Mouse (Mus musculus): ENCODE data around the gene Ide. TPM values are rescaled to one million over a fixed set of nuclear protein-coding genes. Genes with fewer than 3 reads are reported as not detected.

Ide gene
- polyA plus RNA-seq, 1 experiment from 2014 or later = 83.2 TPM

- WGBS = 91% methylated on average over 5 of the region's 5 CpGs
- no peak overlapping the region for H3K4me3 ChIP-seq (ENCODE audit: control insufficient read depth in 1 of 2, insufficient read depth in 1 of 2, low read depth in 1 of 2, low read length in 2 of 2)
- no peak overlapping the region for H3K9ac ChIP-seq (ENCODE audit: low read length)
- no peaks in the 10 kb centered on the region for H3K9me3 ChIP-seq (ENCODE audit: control insufficient read depth, low read length)
- H3K36me3 ChIP-seq (ENCODE audit: control insufficient read depth, insufficient read depth, low read length) = no peaks in the 10 kb centered on the region
- no peak overlapping the region for H3K27ac ChIP-seq (replicated peaks in 1 of 2; ENCODE audit: control insufficient read depth in 1 of 2, insufficient read depth in 1 of 2, low read depth in 2 of 2, low read length in 2 of 2)
- 0 out of 4 replicates have a peak, but pooled peaks cover 0 to 5% of the 10 kb centered on the region in 2 experiments for H3K4me1 ChIP-seq (ENCODE audit: control insufficient read depth in 2 of 2, insufficient read depth in 2 of 2, low read length in 2 of 2)
- ATAC-seq (ENCODE audit: insufficient number of reproducible peaks, insufficient read depth, low FRiP score, low read depth) = no peak
- H3K4me2 ChIP-seq (ENCODE audit: low read length) = no peak overlapping the region
- no peaks in the 10 kb centered on the region for H3K27me3 ChIP-seq (ENCODE audit: control insufficient read depth, insufficient read depth, low read length)
These were observed 32.7 kb upstream of the Ide start for GRCm38 (mm10) chr19:37370356-37370755.

GRCm38 (mm10) chr19:37369921-37370320, 32.3 kb upstream of the Ide start:
- 75% methylated on average over 4 of the region's 4 CpGs for WGBS
- Histone ChIP-seq H3K4me1 (ENCODE audit: control insufficient read depth in 2 of 2, insufficient read depth in 2 of 2, low read length in 2 of 2) (0 out of 4 replicates have a peak, but pooled peaks cover 0 to under 1% of the 10 kb centered on the region in 2 experiments), H3K36me3 (ENCODE audit: control insufficient read depth, insufficient read depth, low read length) (no peaks in the 10 kb centered on the region), H3K9ac (ENCODE audit: low read length) (no peak overlapping the region), H3K4me2 (ENCODE audit: low read length) (no peak overlapping the region), H3K4me3 (ENCODE audit: control insufficient read depth in 1 of 2, insufficient read depth in 1 of 2, low read depth in 1 of 2, low read length in 2 of 2) (no peak overlapping the region), H3K9me3 (ENCODE audit: control insufficient read depth, low read length) (no peaks in the 10 kb centered on the region), H3K27me3 (ENCODE audit: control insufficient read depth, insufficient read depth, low read length) (no peaks in the 10 kb centered on the region), H3K27ac (replicated peaks in 1 of 2; ENCODE audit: control insufficient read depth in 1 of 2, insufficient read depth in 1 of 2, low read depth in 2 of 2, low read length in 2 of 2) (no peak overlapping the region)
- no peak for ATAC-seq (ENCODE audit: insufficient number of reproducible peaks, insufficient read depth, low FRiP score, low read depth)

- 71% methylated on average over 1 of the region's 1 CpGs for whole genome bisulfite sequencing
- no peak overlapping the region for H3K4me3 ChIP-seq (ENCODE audit: control insufficient read depth in 1 of 2, insufficient read depth in 1 of 2, low read depth in 1 of 2, low read length in 2 of 2)
These were observed 31.3 kb upstream of the Ide start for GRCm38 (mm10) chr19:37368990-37369389.

GRCm38 (mm10) chr19:37363128-37363939, 25.7 kb upstream of the Ide start:
- Histone ChIP-seq H3K4me2 (ENCODE audit: low read length) (no peak overlapping the region), H3K27ac (replicated peaks in 1 of 2; ENCODE audit: control insufficient read depth in 1 of 2, insufficient read depth in 1 of 2, low read depth in 2 of 2, low read length in 2 of 2) (no peak overlapping the region), H3K9me3 (ENCODE audit: control insufficient read depth, low read length) (no peaks in the 10 kb centered on the region), H3K9ac (ENCODE audit: low read length) (no peak overlapping the region), H3K4me1 (ENCODE audit: control insufficient read depth in 2 of 2, insufficient read depth in 2 of 2, low read length in 2 of 2) (no peaks in the 10 kb centered on the region), H3K4me3 (ENCODE audit: control insufficient read depth in 1 of 2, insufficient read depth in 1 of 2, low read depth in 1 of 2, low read length in 2 of 2) (no peak overlapping the region), H3K27me3 (ENCODE audit: control insufficient read depth, insufficient read depth, low read length) (no peaks in the 10 kb centered on the region), H3K36me3 (ENCODE audit: control insufficient read depth, insufficient read depth, low read length) (no peaks in the 10 kb centered on the region)
- ATAC-seq (ENCODE audit: insufficient number of reproducible peaks, insufficient read depth, low FRiP score, low read depth) = no peak
- 81% methylated on average over 11 of the region's 11 CpGs for WGBS

More at GRCm38 (mm10) chr19:37368990-37369389, 31.3 kb upstream of the Ide start:
- no peak for ATAC-seq (ENCODE audit: insufficient number of reproducible peaks, insufficient read depth, low FRiP score, low read depth)
- no peaks in the 10 kb centered on the region for H3K27me3 ChIP-seq (ENCODE audit: control insufficient read depth, insufficient read depth, low read length)
- no peaks in the 10 kb centered on the region for H3K36me3 ChIP-seq (ENCODE audit: control insufficient read depth, insufficient read depth, low read length)
- no peak overlapping the region for H3K9ac ChIP-seq (ENCODE audit: low read length)
- H3K27ac ChIP-seq (replicated peaks in 1 of 2; ENCODE audit: control insufficient read depth in 1 of 2, insufficient read depth in 1 of 2, low read depth in 2 of 2, low read length in 2 of 2) = no peak overlapping the region
- no peaks in the 10 kb centered on the region for H3K9me3 ChIP-seq (ENCODE audit: control insufficient read depth, low read length)
- H3K4me2 ChIP-seq (ENCODE audit: low read length) = no peak overlapping the region
- no peaks in the 10 kb centered on the region for H3K4me1 ChIP-seq (ENCODE audit: control insufficient read depth in 2 of 2, insufficient read depth in 2 of 2, low read length in 2 of 2)

- Histone ChIP-seq H3K36me3 (ENCODE audit: control insufficient read depth, insufficient read depth, low read length) (no peaks in the 10 kb centered on the region), H3K9ac (ENCODE audit: low read length) (no peak overlapping the region), H3K4me3 (ENCODE audit: control insufficient read depth in 1 of 2, insufficient read depth in 1 of 2, low read depth in 1 of 2, low read length in 2 of 2) (no peak overlapping the region), H3K4me2 (ENCODE audit: low read length) (no peak overlapping the region), H3K27me3 (ENCODE audit: control insufficient read depth, insufficient read depth, low read length) (no peaks in the 10 kb centered on the region), H3K4me1 (ENCODE audit: control insufficient read depth in 2 of 2, insufficient read depth in 2 of 2, low read length in 2 of 2) (no peaks in the 10 kb centered on the region), H3K27ac (replicated peaks in 1 of 2; ENCODE audit: control insufficient read depth in 1 of 2, insufficient read depth in 1 of 2, low read depth in 2 of 2, low read length in 2 of 2) (no peak overlapping the region), H3K9me3 (ENCODE audit: control insufficient read depth, low read length) (no peaks in the 10 kb centered on the region)
- WGBS = 36% methylated on average over 5 of the region's 5 CpGs
- no peak for ATAC-seq (ENCODE audit: insufficient number of reproducible peaks, insufficient read depth, low FRiP score, low read depth)
These were observed 24.9 kb upstream of the Ide start for GRCm38 (mm10) chr19:37362545-37362944.

- Histone ChIP-seq H3K4me3 (ENCODE audit: control insufficient read depth in 1 of 2, insufficient read depth in 1 of 2, low read depth in 1 of 2, low read length in 2 of 2) (no peak overlapping the region), H3K9me3 (ENCODE audit: control insufficient read depth, low read length) (no peaks in the 10 kb centered on the region), H3K36me3 (ENCODE audit: control insufficient read depth, insufficient read depth, low read length) (no peaks in the 10 kb centered on the region), H3K27ac (replicated peaks in 1 of 2; ENCODE audit: control insufficient read depth in 1 of 2, insufficient read depth in 1 of 2, low read depth in 2 of 2, low read length in 2 of 2) (no peak overlapping the region), H3K4me1 (ENCODE audit: control insufficient read depth in 2 of 2, insufficient read depth in 2 of 2, low read length in 2 of 2) (0 out of 4 replicates have a peak, but pooled peaks cover 0 to 5% of the 10 kb centered on the region in 2 experiments), H3K9ac (ENCODE audit: low read length) (no peak overlapping the region), H3K27me3 (ENCODE audit: control insufficient read depth, insufficient read depth, low read length) (no peaks in the 10 kb centered on the region), H3K4me2 (ENCODE audit: low read length) (no peak overlapping the region)
- ATAC-seq (ENCODE audit: insufficient number of reproducible peaks, insufficient read depth, low FRiP score, low read depth) = no peak
- WGBS = 56% methylated on average over 5 of the region's 5 CpGs
These were observed 22.4 kb upstream of the Ide start for GRCm38 (mm10) chr19:37360044-37360443.

- peaks cover 6% of the 10 kb centered on the region; the same call in 1 of the 2 replicates for H3K9me3 ChIP-seq (ENCODE audit: control insufficient read depth, low read length)
- H3K27me3 ChIP-seq (ENCODE audit: control insufficient read depth, insufficient read depth, low read length) = no peaks in the 10 kb centered on the region
- WGBS = 95% methylated on average over 6 of the region's 6 CpGs
- H3K27ac ChIP-seq (replicated peaks in 1 of 2; ENCODE audit: control insufficient read depth in 1 of 2, insufficient read depth in 1 of 2, low read depth in 2 of 2, low read length in 2 of 2) = no peak overlapping the region
- H3K9ac ChIP-seq (ENCODE audit: low read length) = no peak overlapping the region
- no peak for ATAC-seq (ENCODE audit: insufficient number of reproducible peaks, insufficient read depth, low FRiP score, low read depth)
- no peak overlapping the region for H3K4me2 ChIP-seq (ENCODE audit: low read length)
- H3K36me3 ChIP-seq (ENCODE audit: control insufficient read depth, insufficient read depth, low read length) = peaks cover 8% of the 10 kb centered on the region
- H3K4me1 ChIP-seq (ENCODE audit: control insufficient read depth in 2 of 2, insufficient read depth in 2 of 2, low read length in 2 of 2) = peaks cover 2 to 10% of the 10 kb centered on the region in 2 experiments; a peak in 3 of 4 replicates
- H3K4me3 ChIP-seq (ENCODE audit: control insufficient read depth in 1 of 2, insufficient read depth in 1 of 2, low read depth in 1 of 2, low read length in 2 of 2) = no peak overlapping the region
These were observed 15.7 kb upstream of the Ide start for GRCm38 (mm10) chr19:37353331-37353730.

Data from heart, embryonic 14.5 days (tissue).